Mouse (Mus musculus) ovary, postnatal 10 days (tissue): ENCODE results near the gene Kirrel3.

Experiments
- DNase-seq: peaks from one replicate; pipeline ENCODE4 v3.0.0; 2022; ENCODE audit warnings: low spot score

Kirrel3 gene

GRCm38 (mm10) chr9:34886746-34887145 is 401.1 kb downstream of the Kirrel3 start:
- DNase-seq, result no peak

GRCm38 (mm10) chr9:34887196-34887595 is 401.5 kb downstream of the Kirrel3 start:
- DNase-seq, result no peak

DNA sequence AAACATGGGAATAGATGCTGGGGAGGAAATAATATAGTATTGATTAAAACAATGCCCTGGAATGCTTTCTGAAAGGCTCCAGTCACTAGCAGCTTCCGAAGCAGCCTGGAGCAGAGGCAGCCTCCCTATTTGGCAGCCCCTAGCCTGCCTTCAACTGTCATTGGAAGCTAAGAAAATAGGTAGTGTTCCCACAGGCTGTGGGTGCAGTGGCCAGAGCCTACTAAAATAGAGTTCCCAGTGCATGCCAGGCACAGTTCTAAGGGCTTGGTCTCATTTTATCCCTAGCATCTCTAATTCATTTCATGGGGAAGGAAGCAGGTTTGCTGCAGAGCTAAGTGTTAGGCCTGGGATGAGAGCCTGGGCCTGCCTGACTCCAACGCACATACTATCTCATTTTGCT is 402.6 kb downstream of the Kirrel3 start:
- no peak for DNase-seq

- no peak for DNase-seq
Observed at GRCm38 (mm10) chr9:34901216-34901615, 415.5 kb downstream of the Kirrel3 start.

- DNase-seq, result no peak
Observed at GRCm38 (mm10) chr9:34901888-34902287, 416.2 kb downstream of the Kirrel3 start.

- no peak for DNase-seq
Observed at GRCm38 (mm10) chr9:34905164-34905563, 419.5 kb downstream of the Kirrel3 start.

- no peak for DNase-seq
Observed at GRCm38 (mm10) chr9:34908040-34908439, 422.3 kb downstream of the Kirrel3 start.

DNA sequence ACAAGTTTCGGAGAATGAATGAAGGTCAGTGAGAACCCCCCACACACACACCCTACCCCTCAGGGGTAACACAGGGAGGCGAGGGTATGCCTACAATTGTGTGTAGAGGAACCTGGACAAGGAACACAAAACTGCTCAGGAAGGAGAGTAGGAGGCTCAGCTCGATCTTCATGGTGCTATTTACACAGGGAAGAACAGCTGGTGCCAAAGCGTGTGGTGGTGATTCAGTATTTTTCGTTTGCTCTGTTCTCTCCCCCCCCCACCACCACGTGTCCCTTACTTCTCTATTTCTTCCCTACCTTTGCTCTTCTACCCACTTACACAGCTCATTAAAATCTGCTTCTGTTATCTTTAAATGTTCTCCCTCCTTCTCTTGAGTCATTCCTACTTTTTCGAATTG is 426.1 kb downstream of the Kirrel3 start:
- DNase-seq, result no peak

GRCm38 (mm10) chr9:34912273-34912972 is 426.7 kb downstream of the Kirrel3 start:
- no peak for DNase-seq

DNA sequence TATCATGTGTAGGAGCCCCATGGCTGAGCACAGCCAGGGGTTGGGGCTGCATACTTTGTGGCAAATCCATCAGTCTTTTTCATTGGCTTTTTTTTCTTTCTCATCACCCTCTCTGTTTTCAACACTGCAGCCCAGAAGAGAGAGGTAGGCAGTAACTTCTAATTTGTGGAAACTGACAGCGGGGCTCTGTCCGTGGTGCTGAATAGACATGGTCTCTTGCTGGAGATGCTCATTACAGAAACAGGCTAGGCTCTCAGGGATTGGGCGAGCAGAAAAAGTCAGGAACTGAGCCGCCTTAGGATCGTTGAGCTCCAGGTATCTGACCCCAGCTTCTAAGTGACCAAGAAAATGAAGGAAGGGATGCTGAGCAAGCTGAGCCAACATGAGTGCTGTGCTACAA is 427.3 kb downstream of the Kirrel3 start:
- peak; percentile 38 for DNase-seq

- DNase-seq, result no peak
Observed at GRCm38 (mm10) chr9:34918976-34919375, 433.3 kb downstream of the Kirrel3 start.

- no peak for DNase-seq
Observed at GRCm38 (mm10) chr9:34920116-34920515, 434.4 kb downstream of the Kirrel3 start.

DNA sequence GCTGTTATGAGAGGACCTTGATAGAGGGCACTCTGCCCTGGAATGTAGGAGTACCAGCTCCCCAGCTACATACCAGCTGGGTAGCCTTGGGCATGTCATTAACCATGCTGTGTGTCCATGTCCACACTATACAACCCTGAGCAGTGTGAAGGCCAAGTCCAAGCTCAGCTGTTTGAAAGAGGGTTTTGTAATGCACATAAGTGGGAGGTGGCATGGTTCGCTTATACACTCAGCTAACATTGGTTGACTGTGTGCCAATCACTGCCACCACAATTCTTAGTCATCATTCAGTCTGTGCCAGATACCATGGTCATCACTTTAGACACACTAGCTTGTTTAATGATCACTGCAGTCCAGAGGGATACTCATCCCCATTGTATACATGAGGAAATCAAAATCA is 436.2 kb downstream of the Kirrel3 start:
- DNase-seq, result no peak

DNA sequence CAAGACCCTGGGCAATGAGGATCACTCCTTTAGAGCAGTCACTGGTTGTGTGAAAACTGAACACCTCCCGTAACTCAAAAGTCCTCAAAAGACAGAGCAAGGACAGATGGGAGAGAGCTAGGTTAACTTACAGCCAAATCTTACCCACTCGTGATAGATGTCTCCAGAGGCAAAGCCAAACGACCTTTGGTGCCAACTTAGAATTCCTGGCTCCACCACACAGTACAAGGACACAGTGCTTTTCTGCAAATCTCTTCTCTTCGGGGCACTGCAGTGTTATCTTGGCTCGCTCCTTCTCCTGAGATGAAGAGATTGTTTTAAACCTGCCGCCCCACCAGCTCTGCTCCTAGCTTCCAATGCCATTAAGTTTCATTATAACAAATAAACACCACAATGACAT is 437.0 kb downstream of the Kirrel3 start:
- no peak for DNase-seq

DNA sequence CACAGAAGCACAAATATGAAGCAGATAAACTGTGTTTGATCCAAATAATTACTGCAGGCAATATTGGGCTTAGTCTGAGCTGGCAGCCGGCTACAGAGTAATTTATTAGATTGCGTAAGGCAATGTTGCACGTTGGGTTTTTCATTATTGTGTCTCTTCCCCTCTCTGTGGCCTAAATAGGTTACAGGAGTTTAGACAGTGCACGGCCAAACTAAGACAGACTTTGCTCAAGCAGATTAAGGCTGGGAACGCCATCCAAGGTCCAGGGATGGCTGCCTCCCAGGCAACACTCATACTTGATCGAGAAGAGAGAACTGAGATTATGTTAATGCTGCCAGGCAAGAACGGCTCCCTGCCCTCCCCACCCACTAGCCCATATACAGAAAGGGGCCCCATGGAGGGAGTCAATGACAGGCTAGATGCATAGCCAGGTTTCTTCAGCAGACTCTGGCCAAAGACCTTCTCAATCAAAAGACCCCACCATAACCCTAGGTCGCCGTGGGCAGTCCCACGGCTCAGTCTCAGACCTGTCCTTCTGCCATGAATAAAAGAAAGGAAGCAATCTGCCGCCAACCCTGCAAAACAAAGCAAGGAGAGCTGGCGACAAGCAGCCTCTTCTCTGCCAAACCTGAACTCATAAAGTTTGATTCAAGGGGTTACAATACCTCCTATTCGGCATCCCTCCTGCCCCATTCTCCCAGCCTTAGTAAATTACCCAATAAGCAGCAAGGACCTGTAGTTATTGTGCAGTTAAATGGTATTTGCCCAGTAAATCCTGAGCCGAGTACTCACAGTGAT is 437.6 kb downstream of the Kirrel3 start:
- no peak for DNase-seq

DNA sequence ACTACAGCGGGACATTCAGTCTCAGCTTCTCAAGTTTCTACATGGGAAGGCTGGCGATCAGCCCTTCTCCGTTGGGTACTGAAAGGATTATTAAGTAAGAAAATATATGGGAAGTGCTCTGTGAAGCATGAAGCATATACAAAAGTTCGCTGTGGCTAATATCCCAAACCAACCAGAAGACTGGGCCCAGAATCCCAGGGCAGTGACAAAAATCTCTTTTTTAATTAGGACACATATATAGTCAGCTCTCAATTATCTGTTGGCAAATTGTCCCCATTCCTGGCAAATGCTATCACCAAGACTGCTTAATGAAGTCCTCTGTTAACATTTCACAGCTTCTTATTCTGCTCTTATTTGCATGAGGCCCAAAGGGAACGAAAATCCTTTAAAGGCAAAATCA is 439.9 kb downstream of the Kirrel3 start:
- no peak for DNase-seq

DNA sequence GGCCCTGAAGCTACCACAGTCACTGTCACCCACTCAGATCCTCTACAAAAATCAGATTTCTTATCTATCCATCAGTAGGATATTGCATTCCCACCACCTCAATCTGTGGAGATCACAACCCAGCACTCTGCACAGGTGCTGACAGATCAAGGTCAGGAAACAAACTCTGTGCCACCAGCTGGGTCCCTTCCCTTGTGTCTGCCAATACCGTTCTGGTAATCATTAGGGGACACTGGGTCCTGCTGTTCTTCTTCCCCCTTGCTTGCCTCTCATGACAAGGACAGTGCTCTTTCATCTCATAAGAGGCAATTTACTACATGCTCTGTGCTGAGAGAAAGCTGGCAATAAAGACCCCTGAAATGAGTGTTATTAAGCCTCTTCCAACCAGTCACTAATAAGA is 444.7 kb downstream of the Kirrel3 start:
- no peak for DNase-seq

GRCm38 (mm10) chr9:34938140-34938539 is 452.4 kb downstream of the Kirrel3 start:
- no peak for DNase-seq

DNA sequence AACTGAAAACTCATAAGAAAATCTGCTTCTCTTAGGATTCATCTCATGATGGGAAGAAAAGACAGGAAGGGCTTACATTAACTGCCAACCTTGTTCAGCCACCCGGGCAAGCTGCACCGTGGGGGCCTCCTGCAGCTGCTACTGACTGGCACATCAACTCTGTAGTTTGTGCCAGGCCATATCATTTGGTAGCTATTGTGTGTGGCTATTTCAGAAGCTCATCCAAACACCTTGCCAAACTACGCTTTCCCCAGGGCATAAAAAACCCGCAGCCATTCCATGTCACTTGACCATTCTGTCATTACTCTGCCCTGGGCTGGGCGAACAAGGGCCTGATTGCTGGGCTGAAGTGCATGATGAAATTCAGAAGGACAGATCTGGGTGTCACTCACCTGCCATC is 453.9 kb downstream of the Kirrel3 start:
- no peak for DNase-seq

DNA sequence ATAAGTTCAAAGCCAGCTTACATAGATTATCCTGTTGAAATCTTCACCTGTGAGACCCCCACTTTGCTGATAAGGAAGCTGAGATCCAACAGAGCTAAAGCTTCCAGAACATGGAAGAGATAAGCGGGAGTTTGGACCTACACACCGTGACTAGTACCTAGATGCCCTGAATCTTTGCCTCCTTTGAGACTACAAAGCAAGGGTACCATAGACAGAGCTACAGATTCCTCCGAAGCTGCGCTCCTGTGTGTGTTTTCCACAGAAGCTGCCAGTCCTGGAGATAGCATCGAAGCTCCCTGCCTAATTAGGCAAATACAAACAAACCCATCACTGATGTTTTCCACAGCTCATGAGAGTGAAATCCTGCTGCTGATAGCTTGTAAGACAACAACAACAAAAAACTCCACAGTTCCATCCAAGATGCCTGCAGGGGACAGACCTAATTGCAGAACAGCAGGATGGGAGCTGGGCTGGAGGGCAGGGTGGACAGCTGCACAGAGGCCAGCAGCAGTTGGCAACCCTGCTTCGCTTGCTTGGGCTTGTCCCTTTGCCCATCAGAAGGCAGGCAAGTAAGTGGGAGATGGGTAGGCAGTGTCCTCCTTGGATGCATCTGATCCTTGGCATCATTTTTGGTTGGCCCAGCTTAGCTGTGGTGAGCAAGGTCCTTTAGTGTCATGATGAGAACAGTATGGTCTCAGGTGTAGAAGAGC is 456.6 kb downstream of the Kirrel3 start:
- no peak for DNase-seq

DNA sequence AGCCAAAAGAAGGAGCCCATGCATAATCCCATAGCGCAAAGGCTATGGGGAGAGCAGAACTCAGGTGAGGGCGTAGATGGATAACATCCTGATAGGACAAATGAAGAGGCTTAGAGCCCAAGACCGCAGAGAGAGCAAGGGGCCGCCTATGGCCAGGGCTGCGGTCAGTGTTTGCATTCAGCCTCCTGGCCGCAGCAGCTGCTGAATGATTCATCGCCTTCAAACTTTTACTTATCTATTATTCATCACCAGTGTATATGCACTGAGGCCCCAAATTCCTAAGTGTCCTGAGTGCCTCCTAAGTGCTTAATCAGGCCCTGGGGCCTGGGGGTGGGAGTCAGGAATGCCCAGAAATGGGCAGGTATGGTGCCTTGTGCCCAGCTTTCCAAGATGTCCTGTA is 457.3 kb downstream of the Kirrel3 start:
- no peak for DNase-seq

DNA sequence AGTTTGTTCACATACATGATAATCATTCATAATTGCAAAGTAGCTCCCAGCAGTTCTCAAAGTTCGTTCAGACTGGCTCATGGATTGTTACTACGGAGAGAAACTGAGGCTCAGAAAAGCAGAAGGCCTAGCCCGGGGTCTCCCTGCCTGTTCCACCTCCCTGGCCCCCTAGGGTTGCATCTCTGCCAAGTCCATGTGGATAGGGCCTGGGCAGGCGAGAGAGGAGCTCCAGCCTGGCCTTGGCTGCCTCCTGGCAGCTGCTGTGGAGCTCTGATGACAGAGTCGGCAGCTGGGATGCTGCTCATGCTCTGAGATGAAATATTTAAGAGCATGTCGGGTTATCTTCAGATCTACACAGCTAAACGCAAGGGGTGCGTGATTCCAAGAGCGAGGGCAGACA is 459.6 kb downstream of the Kirrel3 start:
- no peak for DNase-seq

- DNase-seq, result no peak
Observed at GRCm38 (mm10) chr9:34947258-34947657, 461.6 kb downstream of the Kirrel3 start.
